Mouse (Mus musculus) adrenal gland, postnatal 25 days (tissue): ENCODE measurements at regions not wholly inside any gene's neighbourhood (a gene's known extent, or its start where the extent isn't known, plus 50 kb on each side); places are given as distances from the start of the nearest gene placed in this dataset.
A peak's percentile ranks its signal among the peaks of the same experiment; 100 is the strongest.

Experiments
- DNase-seq: peaks from one replicate; pipeline ENCODE4 v3.0.0; 2021; ENCODE audit warnings: mixed read lengths

DNA sequence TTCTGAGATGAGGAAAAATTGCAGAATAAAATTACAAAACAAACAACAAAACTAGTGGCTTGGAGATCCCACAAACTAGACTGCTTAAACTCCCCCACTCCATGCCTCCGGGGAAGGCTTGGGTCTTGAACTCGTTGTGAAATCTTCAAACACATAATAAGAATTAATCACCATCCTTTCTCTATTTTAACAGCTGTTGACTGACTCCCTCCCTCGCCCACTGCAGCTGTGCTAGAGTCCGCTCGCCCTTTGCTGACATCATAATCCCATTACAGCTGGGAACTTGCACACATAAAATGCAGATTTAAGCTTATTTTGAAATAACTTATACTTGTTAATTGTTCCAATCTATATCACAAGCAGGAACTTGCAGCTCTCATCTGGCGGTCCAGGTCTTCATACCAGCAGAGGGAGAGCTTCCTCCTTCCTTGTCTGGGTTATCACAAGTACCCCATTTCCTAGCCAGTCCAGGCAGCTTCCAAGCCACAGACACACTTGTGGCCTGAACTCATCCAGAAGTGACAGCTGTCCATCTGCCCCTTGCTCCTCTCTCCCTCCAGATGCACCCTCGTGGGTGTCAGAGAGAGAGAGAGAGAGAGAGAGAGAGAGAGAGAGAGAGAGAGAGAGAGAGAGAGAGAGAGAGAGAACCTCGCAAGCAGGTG, 332.9 kb upstream of the Mki67 start:
- DNase-seq = no peak

DNA sequence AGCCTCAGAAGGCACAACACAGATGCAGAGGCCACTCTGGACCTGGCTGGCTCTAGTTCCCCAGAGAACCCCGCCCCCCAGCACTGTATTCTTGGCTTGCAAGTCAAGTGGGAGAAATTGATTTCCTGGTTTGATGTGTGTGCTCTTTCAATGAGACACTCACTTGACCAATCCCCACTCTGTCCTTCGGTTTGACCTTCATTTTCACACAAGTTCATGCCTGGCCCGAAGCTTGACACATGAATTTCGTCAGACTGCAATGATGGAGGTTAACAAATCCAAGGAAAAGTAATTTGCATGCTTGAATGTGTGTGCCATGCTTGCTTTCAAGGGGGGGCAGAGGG, 333.4 kb upstream of the Mki67 start:
- DNase-seq = peak; percentile 21

DNA sequence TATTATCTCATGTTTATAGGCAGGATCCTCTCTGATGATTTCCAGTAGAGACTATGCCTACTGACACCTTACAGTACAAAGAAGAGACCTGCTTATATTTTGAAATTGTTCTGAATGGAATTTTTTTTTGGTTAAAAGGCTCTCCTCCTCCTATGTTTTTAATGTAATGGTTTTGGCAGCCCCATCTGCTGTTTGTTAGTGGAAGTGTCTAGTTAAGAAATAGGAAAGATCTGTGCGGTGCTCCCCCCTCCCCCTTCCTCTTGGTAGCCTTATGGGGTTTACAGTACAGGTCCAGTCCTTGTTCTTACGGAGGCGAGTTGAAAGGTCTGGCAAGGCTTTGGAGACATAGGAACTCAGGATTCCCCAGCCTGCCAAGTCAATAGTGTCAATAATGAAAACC, 334.0 kb upstream of the Mki67 start:
- DNase-seq = no peak

DNA sequence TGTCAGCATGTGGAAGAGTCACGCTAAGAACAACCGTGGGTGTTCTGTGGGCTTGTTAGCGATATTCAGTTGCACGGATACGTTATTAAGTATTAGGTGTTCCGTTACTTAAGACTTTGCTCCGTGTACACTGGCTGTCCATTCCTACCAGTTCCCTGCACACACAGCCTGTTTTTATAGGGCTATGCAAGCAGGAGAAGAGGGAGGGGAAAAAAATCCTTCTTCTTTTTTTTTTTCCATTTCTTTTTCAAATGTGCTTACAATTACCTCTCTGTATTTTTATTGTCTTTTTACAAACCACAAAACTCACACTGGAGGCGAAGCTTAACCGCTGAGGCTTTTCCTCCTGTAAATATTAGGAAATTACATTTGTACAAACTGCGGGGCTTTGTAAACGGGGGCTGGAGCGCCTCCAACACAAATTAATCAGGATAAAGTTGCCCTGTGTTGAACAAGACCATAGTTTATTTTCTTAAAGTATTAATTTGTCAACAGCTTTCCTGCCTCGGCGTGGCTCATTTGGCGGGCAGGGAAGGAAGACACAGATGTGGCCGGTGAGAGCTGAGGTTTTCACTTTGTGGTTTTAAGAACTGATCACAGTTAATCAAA, 340.8 kb upstream of the Mki67 start:
- no peak for DNase-seq

DNA sequence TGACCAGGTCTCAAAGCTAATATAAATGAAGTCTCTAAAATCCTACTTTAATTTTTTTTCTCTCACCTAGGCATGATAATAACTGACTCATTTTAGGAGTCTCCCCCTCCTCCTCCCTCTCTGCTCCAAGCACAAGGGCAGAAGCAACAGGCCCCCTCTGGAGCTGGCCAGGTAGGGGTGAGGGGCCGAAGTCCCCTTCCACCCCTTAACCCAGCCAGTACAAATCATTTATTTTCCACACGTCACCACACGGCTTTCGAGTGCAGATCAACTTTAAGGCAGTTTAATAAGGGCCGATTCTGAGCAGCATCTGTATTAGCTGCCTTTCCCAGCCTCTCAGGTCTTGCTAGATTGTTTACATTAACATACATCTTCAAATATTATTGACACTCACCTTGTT, 342.2 kb upstream of the Mki67 start:
- no peak for DNase-seq

DNA sequence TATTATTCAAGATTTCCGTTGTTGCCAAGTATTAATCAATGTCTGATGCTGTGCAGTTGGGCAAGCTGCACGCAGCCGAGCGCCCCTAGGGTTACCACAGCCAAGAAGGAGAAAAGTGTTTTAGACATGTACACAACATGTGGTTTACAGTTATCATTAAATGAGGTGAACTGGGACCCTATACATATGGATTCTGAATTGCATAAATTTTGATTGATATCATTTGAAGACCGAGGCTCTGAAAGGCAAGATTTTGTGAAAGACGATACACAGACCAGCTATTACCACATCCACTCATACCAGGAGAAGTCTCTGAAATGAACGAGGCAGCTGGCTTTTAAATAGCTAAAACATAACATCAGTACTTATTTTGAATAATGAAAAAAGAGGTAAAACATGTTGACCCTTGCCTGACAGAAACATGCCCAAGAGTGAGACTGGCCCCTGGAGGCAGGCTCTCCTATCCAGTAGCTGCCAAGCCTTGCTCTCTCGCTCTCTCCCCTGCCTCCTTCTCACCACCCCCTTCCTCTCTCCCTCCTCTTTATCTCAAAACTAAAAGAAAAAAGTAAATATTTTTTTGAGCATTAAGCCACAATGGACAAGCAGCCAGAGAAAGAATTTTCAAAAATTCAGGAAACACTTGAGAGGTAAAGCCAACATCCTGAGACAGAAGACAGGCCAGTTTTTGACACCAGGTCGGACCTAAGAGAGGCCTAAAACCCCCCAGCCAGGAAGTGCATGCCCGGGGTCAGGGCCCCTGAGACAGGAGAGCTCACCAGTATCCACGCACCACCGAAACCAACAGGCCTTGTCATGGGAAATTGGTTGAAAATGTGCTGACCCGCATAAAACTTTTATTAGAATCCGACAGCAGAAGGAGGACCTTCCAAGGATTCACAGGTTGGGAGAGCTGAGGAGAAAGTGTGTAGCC, 342.9 kb upstream of the Mki67 start:
- no peak for DNase-seq

DNA sequence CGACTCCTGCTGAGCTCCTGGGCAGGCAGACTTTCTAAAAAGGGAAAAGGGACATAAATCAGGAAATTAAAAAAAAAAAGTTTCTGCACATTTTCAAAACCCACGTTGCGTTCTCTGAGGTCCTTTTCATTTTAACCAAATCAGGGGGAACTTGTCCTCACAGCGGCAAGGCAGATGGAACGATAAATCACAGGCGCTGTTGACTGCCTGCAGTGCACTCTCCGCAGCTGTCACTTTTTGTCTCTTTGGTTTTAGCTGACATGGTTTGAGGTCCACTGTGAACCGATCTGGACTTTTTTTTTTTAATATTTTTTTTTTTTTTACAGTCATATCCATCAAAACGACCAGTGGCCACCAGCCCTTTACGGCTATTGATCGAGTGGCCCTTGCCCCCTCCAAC, 343.7 kb upstream of the Mki67 start:
- DNase-seq = no peak

DNA sequence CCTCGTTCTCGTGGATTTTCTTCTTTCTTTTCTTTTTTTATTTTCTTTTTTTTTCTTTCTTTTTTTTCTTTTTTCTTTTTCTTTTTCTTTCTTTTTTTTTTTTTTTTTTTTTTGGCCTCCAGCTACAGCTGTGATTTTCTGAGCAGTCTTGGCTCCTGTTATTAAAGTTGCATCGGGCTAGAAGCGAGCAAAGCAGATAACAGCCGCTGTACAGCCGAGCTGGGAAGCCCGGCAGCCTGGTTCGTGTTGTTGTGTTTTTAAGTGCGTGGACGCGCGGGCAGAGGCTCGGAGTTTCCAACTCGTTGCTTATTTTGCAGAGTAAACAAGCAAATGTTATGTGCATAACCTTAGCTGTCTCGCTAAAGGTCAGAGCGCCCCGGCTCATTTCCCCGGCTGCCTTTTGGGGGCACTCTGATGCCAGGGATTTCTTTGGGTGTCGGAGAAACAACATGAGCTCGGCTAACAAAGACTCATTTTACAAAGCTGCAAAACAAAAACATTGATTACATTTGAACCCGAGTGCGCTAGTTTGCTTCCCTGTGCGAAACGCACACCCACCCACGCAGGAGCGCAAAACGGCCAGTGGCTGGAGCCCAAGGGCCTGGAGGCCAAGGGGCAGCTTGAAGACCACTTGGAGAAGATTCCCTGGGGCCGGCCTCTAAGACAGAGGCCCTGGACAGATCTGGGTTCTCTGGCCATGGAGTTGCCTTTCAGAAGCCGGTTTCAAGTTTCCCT, 344.3 kb upstream of the Mki67 start:
- peak; percentile 73 for DNase-seq

DNA sequence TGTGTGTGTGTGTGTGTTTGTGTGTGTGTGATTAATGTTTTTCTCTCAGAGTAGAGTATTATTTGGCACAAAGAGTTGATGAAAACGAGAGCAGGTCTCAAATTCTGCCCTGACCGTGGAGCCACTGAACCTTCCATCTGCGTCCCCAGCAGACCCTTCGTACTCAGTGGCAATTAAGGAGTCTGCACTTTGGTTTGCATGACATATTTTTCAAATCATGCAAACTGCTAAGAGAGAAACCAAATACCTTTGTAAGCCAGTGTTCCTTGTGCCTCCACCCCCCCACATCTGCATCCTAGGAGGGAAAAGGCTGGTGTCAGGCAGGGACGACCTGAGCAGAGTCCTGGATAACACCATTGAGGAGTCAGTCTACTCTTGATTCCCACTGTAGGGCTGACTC, 346.5 kb upstream of the Mki67 start:
- DNase-seq = no peak

DNA sequence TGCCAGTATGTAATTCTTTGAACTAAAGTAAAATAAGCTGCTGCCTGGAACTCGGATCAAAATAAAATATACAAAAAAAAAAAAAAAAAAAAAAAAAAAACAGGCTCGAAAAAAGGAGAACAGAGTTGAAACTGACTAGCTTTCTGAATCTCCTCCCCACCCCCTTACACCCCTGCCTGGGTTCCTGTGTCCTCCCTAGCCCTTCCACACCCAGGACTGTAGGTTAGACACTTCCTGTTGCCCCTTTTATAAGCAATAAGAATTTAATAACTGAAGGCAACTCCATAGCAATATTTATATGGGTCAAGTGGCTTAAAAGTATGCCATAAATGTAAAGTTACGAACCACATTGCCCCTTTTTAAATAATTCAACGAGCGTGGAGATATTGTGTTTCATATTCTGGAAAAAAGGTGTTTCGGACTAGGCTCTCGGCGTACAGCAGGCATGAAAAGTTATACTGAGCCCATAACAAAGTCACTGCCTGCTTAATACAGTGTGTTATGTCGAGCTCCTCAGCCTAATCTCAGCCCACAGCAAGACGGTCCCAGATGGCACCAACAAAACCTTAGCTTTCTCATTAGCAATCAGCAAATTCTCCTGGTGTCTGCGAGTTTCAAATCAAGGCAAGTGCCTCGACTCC, 349.0 kb upstream of the Mki67 start:
- no peak for DNase-seq

DNA sequence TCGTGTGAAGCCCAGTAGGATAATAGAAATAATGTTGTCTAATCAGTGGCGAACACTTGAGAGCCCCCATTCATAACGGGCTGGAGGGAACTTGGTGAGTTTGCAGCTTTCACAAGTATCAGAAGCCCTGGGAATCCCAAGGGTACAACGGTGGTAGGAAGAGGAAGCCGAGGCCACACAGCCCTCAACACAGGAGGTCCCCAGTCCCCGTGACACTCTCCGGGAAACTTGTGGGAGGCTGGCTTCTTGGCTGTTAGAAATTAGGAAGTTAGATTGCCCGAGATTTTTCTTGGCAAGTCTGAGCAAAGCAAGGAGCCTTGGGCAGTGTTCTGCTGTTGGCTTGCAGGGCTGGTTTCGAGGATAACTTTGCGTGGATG, 349.5 kb upstream of the Mki67 start:
- DNase-seq = no peak

DNA sequence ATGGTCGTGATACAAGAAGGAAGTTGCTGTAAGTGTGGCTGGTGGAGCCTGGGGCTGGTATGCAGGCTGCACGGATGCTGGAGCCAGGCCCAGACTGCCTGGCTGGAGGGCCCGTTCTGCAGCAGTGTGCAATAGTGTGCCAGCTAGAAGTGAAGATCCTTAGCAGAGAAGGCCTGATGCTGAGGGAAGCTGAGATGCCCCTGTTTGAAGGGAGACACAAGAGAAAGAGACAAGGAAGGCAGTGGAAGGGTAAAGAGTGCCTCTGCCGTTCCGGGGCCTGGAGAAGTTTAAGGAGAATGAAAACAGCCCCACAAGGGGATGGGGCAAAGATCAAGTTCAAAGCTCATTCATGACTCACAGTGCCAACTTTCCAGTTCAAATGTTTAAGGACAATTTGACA, 354.7 kb upstream of the Mki67 start:
- DNase-seq = peak; percentile 37

DNA sequence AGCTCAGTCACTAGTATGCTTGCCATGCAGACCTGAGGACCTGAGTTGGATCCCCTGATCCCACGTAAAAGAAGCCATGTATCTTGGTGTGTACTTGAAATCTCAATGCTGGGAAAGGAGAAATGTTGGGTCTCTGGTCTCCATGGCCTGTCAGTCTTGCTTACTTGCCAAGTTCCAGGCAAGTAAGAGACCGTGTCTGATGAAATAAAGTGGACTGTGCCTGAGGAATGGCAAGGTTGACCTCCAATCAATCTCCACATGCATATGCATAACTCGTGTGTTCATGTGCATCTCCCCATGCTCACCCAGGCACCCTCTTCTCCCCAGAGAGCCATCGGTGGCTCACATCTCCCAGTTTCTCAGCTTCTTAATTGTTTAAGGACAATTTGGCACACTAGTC, 355.2 kb upstream of the Mki67 start:
- DNase-seq = no peak

DNA sequence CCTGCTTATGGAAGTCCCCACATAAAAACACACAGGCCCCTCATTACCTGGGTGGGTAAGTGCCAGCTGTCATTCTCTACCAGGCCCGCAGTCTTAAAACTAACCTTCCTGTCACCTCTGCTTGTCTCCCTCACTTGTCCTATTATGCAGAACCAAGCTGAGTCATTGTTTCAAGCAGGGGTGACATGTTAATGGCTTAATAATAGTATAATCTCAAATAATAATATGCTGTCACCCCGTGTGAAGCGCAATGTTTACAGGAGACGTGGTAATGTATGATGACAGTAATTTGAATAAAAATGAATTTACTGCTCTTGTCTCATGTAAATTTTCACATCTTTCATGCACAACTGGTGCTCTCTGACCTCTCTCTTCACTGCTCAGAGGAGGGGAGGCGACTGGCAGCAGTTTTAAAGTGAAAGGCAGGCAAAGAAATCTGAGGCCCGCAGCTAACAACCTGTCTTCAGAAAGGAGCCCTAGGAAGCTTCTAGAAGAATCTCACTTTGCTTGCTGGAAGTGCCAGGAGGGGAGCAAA, 357.2 kb upstream of the Mki67 start:
- DNase-seq = no peak

DNA sequence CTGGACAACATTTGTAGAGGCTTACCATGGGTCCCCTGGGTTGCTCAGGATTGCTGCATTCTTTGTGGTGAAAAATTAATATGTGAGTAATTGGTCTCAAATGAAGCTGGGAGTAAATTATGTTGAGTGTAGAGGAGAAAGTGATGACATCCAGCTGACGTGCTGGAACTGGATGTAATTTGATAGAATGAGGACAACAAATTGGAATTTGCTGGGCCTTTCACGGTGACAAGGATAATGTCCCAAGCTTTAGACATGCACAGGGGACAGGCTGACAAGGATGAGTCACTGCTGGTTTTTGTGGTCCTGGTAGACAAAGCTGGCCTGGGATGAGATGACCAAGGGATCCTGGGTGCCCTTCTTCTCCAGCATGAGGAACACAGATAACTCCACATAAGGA, 357.9 kb upstream of the Mki67 start:
- DNase-seq = no peak

DNA sequence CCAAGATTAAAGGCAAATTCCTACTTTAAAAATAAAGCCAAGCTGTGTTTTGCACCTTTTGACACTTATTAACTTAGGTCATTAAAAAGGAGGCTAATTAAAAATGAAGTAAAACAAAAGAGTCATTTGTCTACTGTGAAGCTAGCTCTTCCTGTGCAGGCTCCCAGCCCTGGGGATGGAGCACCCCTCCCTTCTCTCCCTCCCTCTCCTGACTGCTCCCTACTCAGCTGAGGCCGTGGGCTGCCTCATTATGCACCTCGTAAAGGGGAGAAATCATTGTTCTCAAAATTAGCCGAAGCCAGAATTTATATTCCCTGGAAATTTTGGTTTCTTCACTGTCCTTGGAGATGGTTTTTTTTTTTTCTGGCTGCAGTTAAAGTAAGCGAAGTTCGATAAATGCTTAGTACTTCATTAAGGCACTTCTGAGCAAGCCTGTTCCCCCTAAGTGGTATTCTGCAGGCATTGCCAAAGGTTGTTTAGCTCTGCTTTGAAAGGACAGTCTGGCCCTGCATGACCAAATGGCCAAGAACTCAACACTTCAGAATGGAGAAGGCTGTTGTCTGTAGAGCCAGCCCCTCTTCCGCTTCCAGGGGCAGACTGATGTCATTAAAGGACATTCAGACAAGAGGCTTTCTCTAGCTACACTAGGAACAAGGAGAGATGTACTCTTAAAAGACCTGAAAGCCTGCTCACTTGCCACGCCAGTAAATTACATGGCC, 365.5 kb upstream of the Mki67 start:
- no peak for DNase-seq

DNA sequence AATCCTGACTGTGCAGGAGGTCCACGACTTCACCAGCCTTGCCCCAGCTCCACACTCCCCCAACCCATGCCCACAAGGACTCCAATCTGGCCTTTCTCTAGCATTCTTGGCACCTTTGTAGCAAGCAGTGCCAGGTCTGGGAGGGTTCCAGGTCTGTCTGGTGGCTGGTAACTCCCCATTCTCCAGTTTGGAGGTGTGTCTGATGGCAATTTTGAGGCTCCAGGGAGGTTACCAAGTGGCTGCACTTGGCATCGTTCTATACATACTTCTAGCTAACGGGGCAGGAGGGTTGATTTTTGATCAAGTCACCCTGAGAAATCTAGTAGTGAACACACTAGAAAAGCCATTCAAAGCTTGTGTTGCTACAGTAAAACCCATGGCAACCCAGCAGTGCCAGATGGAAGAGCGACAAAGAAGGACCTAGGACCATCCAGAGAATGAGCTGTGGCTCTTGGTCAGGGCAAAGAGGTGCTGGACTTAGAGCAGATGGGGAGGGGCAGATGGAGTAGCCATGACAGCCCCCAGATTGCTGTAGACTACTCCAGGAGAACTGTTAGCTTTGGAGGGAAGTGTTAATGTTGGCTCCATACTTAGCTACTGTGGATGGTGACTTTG, 366.2 kb upstream of the Mki67 start:
- peak; percentile 25 for DNase-seq

DNA sequence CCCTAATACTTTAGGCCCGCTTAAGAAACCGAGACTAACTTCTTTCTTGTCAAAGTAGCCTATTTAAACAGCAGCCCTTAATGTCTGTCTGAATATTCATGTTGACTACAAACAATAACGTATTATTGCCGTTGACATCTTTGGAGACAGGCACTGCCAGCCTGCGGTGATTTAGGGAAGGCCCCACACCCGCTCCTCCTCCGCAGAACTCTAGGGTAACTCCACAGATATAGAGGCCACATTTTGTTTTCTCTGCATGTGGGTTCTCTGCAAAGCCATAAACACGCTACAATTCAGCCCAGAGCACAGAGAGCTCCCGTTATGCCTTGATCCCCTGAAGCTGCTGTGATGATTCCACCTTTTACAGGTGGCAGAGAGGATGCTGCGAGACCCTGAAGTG, 366.8 kb upstream of the Mki67 start:
- no peak for DNase-seq

DNA sequence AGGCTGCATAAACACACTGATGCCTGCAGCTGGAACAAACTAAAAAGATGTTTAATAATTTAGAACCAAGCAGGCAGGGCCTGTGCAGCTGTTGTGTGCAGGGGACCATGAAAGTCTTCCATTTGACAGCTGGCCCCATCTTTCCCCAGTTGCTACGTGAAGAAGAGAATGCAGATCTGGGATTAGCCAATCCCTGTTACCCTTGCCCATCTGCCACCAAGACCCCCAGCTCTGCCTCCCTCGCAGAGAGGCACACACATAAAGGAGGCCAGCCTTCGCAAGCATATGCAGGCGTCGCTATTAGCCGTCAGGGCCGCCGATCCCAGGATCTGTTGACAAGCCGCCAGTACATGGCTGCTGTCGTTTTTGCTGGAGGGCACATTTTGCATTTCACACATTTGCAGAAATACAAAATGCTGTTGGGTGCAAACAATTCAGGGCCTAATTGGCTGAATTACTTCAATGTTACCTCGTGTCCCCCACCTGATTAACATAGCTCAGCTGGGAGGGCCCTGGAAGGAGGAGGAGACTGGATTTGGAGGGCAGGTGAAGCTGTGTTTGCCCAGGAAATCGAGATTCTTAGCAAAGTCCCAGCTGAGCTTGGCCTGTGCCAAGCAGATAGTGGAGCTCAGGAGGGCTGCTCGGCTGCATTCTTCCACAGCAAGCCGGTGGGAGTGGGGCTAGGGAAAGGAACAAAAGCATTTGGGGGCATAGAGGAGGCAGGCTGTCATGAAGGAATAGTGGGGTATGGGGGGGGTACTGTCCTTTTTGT, 367.6 kb upstream of the Mki67 start:
- no peak for DNase-seq

DNA sequence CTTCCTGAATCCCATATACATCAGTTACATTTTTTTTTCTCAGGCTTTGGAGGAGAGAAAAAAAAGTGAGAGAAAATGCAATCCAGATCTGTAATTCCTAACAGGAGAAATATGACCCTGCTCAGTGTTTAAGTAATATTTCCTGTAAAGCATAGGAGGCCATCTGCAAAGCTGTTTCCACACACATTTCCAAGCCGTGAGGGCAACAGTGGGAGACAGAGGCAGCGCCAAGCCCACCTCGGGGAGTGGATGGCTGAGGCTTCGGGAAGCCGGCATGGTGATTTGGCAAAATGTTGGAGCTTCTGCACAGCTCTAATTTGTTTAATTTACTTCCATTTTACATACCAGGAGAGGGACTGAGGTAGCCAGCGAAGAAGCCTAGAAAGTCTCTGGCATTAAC, 372.6 kb upstream of the Mki67 start:
- no peak for DNase-seq
